Mouse (Mus musculus) forebrain, postnatal 0 days (tissue): ENCODE results near the gene Lysmd3. TPM values are rescaled to one million over a fixed set of nuclear protein-coding genes. Genes with fewer than 3 reads are reported as not detected.

Experiments used
- ATAC-seq: fragments of 200-750 bp; cut with Nextera tagmentation; 2 replicates; pipeline ENCODE4 v1.8.0; 2017; ENCODE audit warnings: mild to moderate bottlenecking, moderate library complexity
- DNase-seq: peaks from one replicate; pipeline ENCODE4 v3.0.0-alpha.2; 2015
- H3K27ac ChIP-seq: fragments of 300-500 bp; sonication (generic); 2 replicates; pipeline ENCODE4 v1.5.1; 2014; ENCODE audit warnings: low read depth, mild to moderate bottlenecking, antibody characterized with exemption, low read length, moderate library complexity, mixed read lengths
- H3K27me3 ChIP-seq: fragments of 300-500 bp; sonication (generic); 2 replicates; pipeline ENCODE4 v1.6.1; 2014; ENCODE audit warnings: mild to moderate bottlenecking, low read length, mixed read lengths; ENCODE audit not compliant: insufficient read depth
- H3K36me3 ChIP-seq: fragments of 300-500 bp; sonication (generic); 2 replicates; pipeline ENCODE4 v1.6.1; 2014; ENCODE audit warnings: mild to moderate bottlenecking, moderate library complexity; ENCODE audit not compliant: insufficient read depth
- H3K4me1 ChIP-seq: fragments of 300-500 bp; sonication (generic); 2 replicates; pipeline ENCODE4 v1.6.1; 2014; ENCODE audit warnings: antibody characterized with exemption; ENCODE audit not compliant: insufficient read depth
- H3K4me2 ChIP-seq: fragments of 300-500 bp; sonication (generic); 2 replicates; pipeline ENCODE4 v1.6.1; 2014; ENCODE audit warnings: low read depth, mild to moderate bottlenecking, moderate library complexity
- H3K4me3 ChIP-seq: fragments of 300-500 bp; sonication (generic); 2 replicates; pipeline ENCODE4 v1.5.1; 2014; ENCODE audit warnings: low read depth, low read length, mixed read lengths
- H3K9ac ChIP-seq: fragments of 300-500 bp; sonication (generic); 2 replicates; pipeline ENCODE4 v1.6.1; 2014; ENCODE audit warnings: mild to moderate bottlenecking
- H3K9me3 ChIP-seq: fragments of 300-500 bp; sonication (generic); 2 replicates; pipeline ENCODE4 v1.6.1; 2016; ENCODE audit warnings: low read length
- CTCF ChIP-seq: sonication (generic); IDR thresholded peaks from 2 replicates; pipeline ENCODE4 v1.5.1; 2016; ENCODE audit warnings: antibody characterized with exemption, control low read depth, low read depth
- WGBS: fragments of 180-500 bp; shearing (Covaris S2); extraction: QIAGEN DNeasy Blood & Tissue Kit; methylation state at CpG from one replicate; pipeline ENCODE4 v1.1.7; 2014; 5-methylcytosine and 5-hydroxymethylcytosine counted together
- polyA plus RNA-seq: library from polyadenylated mRNA; unstranded; fragments of >200 nt; fragmentation: Nextera tagmentation; extraction: Ambion mirVana; gene quantifications from 2 replicates; pipeline ENCODE4 v1.2.1, GENCODE M21; 2015
- total RNA-seq: library from RNA; depleted of rRNA; stranded (reverse); fragments of >200 nt; gene quantifications from 2 replicates; pipeline ENCODE4 v1.2.3, GENCODE M21; 2014

Lysmd3 gene
- total and polyA plus RNA-seq, 2 experiments from 2014 or later: 13.3 to 24.7 TPM

- no peak overlapping the region for H3K4me3 ChIP-seq
- no peaks in the 10 kb centered on the region for H3K36me3 ChIP-seq
- peak; percentile 58; the same call in 1 of the 2 replicates for ATAC-seq
- WGBS: 49% methylated on average over 9 of the region's 9 CpGs
- H3K9ac ChIP-seq: no peak overlapping the region
- no peak for TF ChIP-seq CTCF
- peak; percentile 11 for DNase-seq
- H3K27me3 ChIP-seq: no peaks in the 10 kb centered on the region
- no peak overlapping the region for H3K27ac ChIP-seq
- no peaks in the 10 kb centered on the region for H3K4me1 ChIP-seq
- H3K4me2 ChIP-seq: no peak overlapping the region
- no peaks in the 10 kb centered on the region for H3K9me3 ChIP-seq
Observed at GRCm38 (mm10) chr13:81691606-81692005, 34.1 kb downstream of the Lysmd3 start.

- Histone ChIP-seq H3K9me3 (no peaks in the 10 kb centered on the region), H3K4me2 (no peak overlapping the region), H3K4me1 (no peaks in the 10 kb centered on the region), H3K27me3 (no peaks in the 10 kb centered on the region), H3K36me3 (no peaks in the 10 kb centered on the region), H3K27ac (no peak overlapping the region), H3K4me3 (no peak overlapping the region), H3K9ac (no peak overlapping the region)
- DNase-seq (no peak), ATAC-seq (no peak)
- TF ChIP-seq CTCF: no peak
- 95% methylated on average over 12 of the region's 12 CpGs for WGBS
Observed at GRCm38 (mm10) chr13:81694446-81694845, 37.0 kb downstream of the Lysmd3 start.

- Histone ChIP-seq H3K27ac (no peak overlapping the region), H3K9me3 (no peaks in the 10 kb centered on the region), H3K4me2 (no peak overlapping the region), H3K9ac (no peak overlapping the region), H3K27me3 (no peaks in the 10 kb centered on the region), H3K4me1 (no peaks in the 10 kb centered on the region), H3K4me3 (no peak overlapping the region), H3K36me3 (no peaks in the 10 kb centered on the region)
- TF ChIP-seq CTCF: no peak
- WGBS: 58% methylated on average over 7 of the region's 7 CpGs
- no peak for ATAC-seq
- DNase-seq: no peak
Observed at GRCm38 (mm10) chr13:81703148-81703547, 45.7 kb downstream of the Lysmd3 start.

- ATAC-seq (no peak), DNase-seq (no peak)
- Histone ChIP-seq H3K4me1 (no peaks in the 10 kb centered on the region), H3K27ac (no peak overlapping the region), H3K36me3 (no peaks in the 10 kb centered on the region), H3K4me2 (no peak overlapping the region), H3K27me3 (no peaks in the 10 kb centered on the region), H3K9me3 (no peaks in the 10 kb centered on the region), H3K4me3 (no peak overlapping the region), H3K9ac (no peak overlapping the region)
- no peak for TF ChIP-seq CTCF
- WGBS: 87% methylated on average over 9 of the region's 9 CpGs
Observed at GRCm38 (mm10) chr13:81703621-81704020, 46.2 kb downstream of the Lysmd3 start.

GRCm38 (mm10) chr13:81706311-81706710, 48.8 kb downstream of the Lysmd3 start:
- no peak overlapping the region for H3K4me2 ChIP-seq
- no peak for TF ChIP-seq CTCF
- H3K4me3 ChIP-seq: no peak overlapping the region
- peaks cover 2% of the 10 kb centered on the region; the same call in 1 of the 2 replicates for H3K4me1 ChIP-seq
- no peaks in the 10 kb centered on the region for H3K9me3 ChIP-seq
- no peaks in the 10 kb centered on the region for H3K27me3 ChIP-seq
- ATAC-seq: no peak
- DNase-seq: no peak
- no peak overlapping the region for H3K9ac ChIP-seq
- H3K27ac ChIP-seq: no peak overlapping the region
- H3K36me3 ChIP-seq: no peaks in the 10 kb centered on the region
- 94% methylated on average over 5 of the region's 5 CpGs for WGBS

- no peaks in the 10 kb centered on the region for H3K36me3 ChIP-seq
- H3K27ac ChIP-seq: no peak overlapping the region
- WGBS: 15% methylated on average over 4 of the region's 4 CpGs
- peak overlapping the region; percentile 92 for H3K4me2 ChIP-seq
- no peaks in the 10 kb centered on the region for H3K27me3 ChIP-seq
- DNase-seq: no peak
- H3K4me3 ChIP-seq: no peak overlapping the region
- no peak overlapping the region for H3K9ac ChIP-seq
- H3K4me1 ChIP-seq: peaks cover 10% of the 10 kb centered on the region; the same call in 1 of the 2 replicates
- no peaks in the 10 kb centered on the region for H3K9me3 ChIP-seq
- no peak for TF ChIP-seq CTCF
- ATAC-seq: no peak
Observed at GRCm38 (mm10) chr13:81709805-81710204, 52.3 kb downstream of the Lysmd3 start.

GRCm38 (mm10) chr13:81710266-81710665, 52.8 kb downstream of the Lysmd3 start:
- Histone ChIP-seq H3K27ac (no peak overlapping the region), H3K4me2 (peak overlapping the region; percentile 92), H3K9ac (peak overlapping the region; percentile 81; the same call in 1 of the 2 replicates), H3K4me1 (peaks cover 10% of the 10 kb centered on the region; the same call in 1 of the 2 replicates), H3K36me3 (no peaks in the 10 kb centered on the region), H3K27me3 (no peaks in the 10 kb centered on the region), H3K4me3 (peak overlapping the region; percentile 85), H3K9me3 (no peaks in the 10 kb centered on the region)
- no peak for TF ChIP-seq CTCF
- ATAC-seq (no peak), DNase-seq (no peak)
- 1% methylated on average over 7 of the region's 7 CpGs for WGBS
